Mouse (Mus musculus) C2C12 (cell line): ENCODE measurements around the gene Bpifa3. TPM values are rescaled to one million over a fixed set of nuclear protein-coding genes. Genes with fewer than 3 reads are reported as not detected.

Source experiments
- H3K27me3 ChIP-seq: one replicate; pipeline ENCODE4 v1.6.1; 2011; ENCODE audit not compliant: control insufficient read depth, insufficient read depth, insufficient read length
- H3K36me3 ChIP-seq: one replicate; pipeline ENCODE4 v1.6.1; 2011; ENCODE audit not compliant: control insufficient read depth, insufficient read depth
- H3K4me3 ChIP-seq: one replicate; pipeline ENCODE4 v1.5.1; 2011; ENCODE audit warnings: mild to moderate bottlenecking, control low read depth; ENCODE audit not compliant: poor library complexity, insufficient read depth, severe bottlenecking
- H3K79me2 ChIP-seq: one replicate; pipeline ENCODE4 v1.6.1; 2011; ENCODE audit not compliant: control insufficient read depth, insufficient read depth
- H3K79me3 ChIP-seq: one replicate; pipeline ENCODE4 v1.6.1; 2011; ENCODE audit warnings: low read depth, control low read depth
- H3ac ChIP-seq: one replicate; pipeline ENCODE3; 2011; ENCODE audit warnings: low read depth; ENCODE audit not compliant: control insufficient read depth, insufficient read length
- CEBPB ChIP-seq: IDR thresholded peaks from one replicate; pipeline ENCODE4 v1.6.1; 2011; ENCODE audit warnings: low read depth, mild to moderate bottlenecking, control low read depth, moderate library complexity
- CTCF ChIP-seq: IDR thresholded peaks from one replicate; pipeline ENCODE4 v1.5.1; 2011; ENCODE audit not compliant: control insufficient read depth, insufficient read depth, insufficient read length
- FOSL1 ChIP-seq: IDR thresholded peaks from one replicate; pipeline ENCODE4 v1.8.0; 2011; ENCODE audit warnings: mild to moderate bottlenecking, low read length; ENCODE audit not compliant: poor library complexity, insufficient read depth, severe bottlenecking
- MAX ChIP-seq: IDR thresholded peaks from one replicate; pipeline ENCODE4 v1.6.1; 2011; ENCODE audit warnings: mild to moderate bottlenecking, control low read depth
- MYOD1 ChIP-seq: IDR thresholded peaks from one replicate; pipeline ENCODE4 v1.6.1; 2011; ENCODE audit warnings: low read depth; ENCODE audit not compliant: control insufficient read depth, insufficient read length
- MYOG ChIP-seq: IDR thresholded peaks from one replicate; pipeline ENCODE4 v1.6.1; 2011; ENCODE audit not compliant: control insufficient read depth, insufficient read length; ENCODE audit errors: extremely low read depth
- USF1 ChIP-seq: IDR thresholded peaks from one replicate; pipeline ENCODE4 v1.6.1; 2011; ENCODE audit warnings: low read depth, mild to moderate bottlenecking, control low read depth, moderate library complexity
- long read RNA-seq, 2 experiments: library from polyadenylated mRNA; unstranded; transcript quantifications; one replicate each; pipeline ENCODE4 v2.0.0; 2019 to 2020
- polyA plus RNA-seq: library from polyadenylated mRNA; unstranded; fragments of >200 nt; fragmentation: generic; extraction: Trizol; gene quantifications from one replicate; pipeline ENCODE4 v1.2.1, GENCODE M21; 2012; ENCODE audit warnings: missing spikeins

The Bpifa3 gene
- polyA plus RNA-seq: not detected
- long read RNA-seq, experiment 1: 0 reads
- long read RNA-seq, experiment 2: 0 reads

GRCm38 (mm10) chr2:154130120-154130519 is at the start of gene Bpifa3:
Gene Bpifa3, plus strand, starts transcription at chr2:154130336.
- Histone ChIP-seq H3K79me2 (no peaks in the 10 kb centered on the region), H3K79me3 (no peaks in the 10 kb centered on the region), H3K4me3 (no peak within 1 kb of the TSS), H3K36me3 (no peaks in the 10 kb centered on the region), H3ac (no peak within 1 kb of the TSS), H3K27me3 (no peaks in the 10 kb centered on the region)
- TF ChIP-seq MYOG (no peak), CTCF (no peak), FOSL1 (no peak), MYOD1 (no peak), USF1 (no peak), MAX (no peak)

DNA sequence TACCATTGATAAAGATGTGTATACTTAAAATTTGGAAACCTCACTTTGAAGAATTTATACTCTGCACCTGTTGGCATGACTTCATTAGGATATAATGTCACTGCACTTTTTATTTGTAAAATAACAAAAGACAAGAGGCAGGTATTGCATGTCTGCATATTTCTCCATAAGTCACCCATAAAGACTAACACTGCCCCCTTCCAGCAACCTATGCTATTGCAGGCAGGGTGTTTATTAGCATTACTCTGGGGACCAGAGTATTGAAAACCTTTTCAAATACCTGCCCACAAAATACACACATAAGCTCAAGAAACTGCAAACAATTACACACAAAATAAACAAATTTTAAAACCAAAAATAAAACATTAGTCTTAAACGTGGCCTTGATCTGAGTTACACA is 32.4 kb upstream of the Bpifa3 start:
- H3K27me3 ChIP-seq: no peaks in the 10 kb centered on the region
- H3K79me2 ChIP-seq: no peaks in the 10 kb centered on the region
- no peaks in the 10 kb centered on the region for H3K36me3 ChIP-seq
- no peaks in the 10 kb centered on the region for H3K79me3 ChIP-seq
- TF ChIP-seq MAX (no peak), USF1 (no peak), MYOD1 (no peak), MYOG (no peak), CTCF (no peak), FOSL1 (no peak), CEBPB (no peak)
- H3ac ChIP-seq: no peak overlapping the region
- H3K4me3 ChIP-seq: no peak overlapping the region

DNA sequence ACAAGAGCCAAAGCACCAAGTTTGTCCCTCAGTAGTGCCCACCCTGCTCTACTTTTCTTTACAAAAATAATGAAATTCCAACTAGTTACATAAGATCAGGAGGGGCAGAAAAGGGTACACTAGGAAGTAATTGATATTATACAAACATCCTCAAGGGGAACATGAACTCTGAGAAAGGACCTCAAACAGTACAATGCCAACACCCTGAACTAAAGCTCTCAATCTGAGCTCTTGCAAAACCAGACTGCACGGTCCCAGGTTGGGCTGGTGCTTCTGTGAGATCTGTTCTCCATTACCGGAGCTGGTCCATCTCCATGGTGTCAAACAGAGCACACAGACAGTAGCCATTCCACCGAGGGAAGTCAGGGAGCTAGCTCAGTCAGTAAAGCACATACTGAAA is 12.8 kb upstream of the Bpifa3 start:
- Histone ChIP-seq H3K79me2 (no peaks in the 10 kb centered on the region), H3ac (no peak overlapping the region), H3K27me3 (no peaks in the 10 kb centered on the region), H3K4me3 (no peak overlapping the region), H3K36me3 (no peaks in the 10 kb centered on the region), H3K79me3 (no peaks in the 10 kb centered on the region)
- TF ChIP-seq MYOD1 (no peak), CEBPB (no peak), FOSL1 (no peak), MAX (no peak), CTCF (no peak), USF1 (no peak), MYOG (no peak)

GRCm38 (mm10) chr2:154142580-154142979 is 12.4 kb downstream of the Bpifa3 start, which contains the start of gene Bpifa1:
Gene Bpifa1, plus strand, starts transcription at chr2:154142880.
- no peak within 1 kb of the TSS for H3K4me3 ChIP-seq
- no peak within 1 kb of the TSS for H3ac ChIP-seq
- H3K27me3 ChIP-seq: no peaks in the 10 kb centered on the region
- no peaks in the 10 kb centered on the region for H3K79me2 ChIP-seq
- TF ChIP-seq MYOD1: no peak
- no peaks in the 10 kb centered on the region for H3K36me3 ChIP-seq
- no peaks in the 10 kb centered on the region for H3K79me3 ChIP-seq

DNA sequence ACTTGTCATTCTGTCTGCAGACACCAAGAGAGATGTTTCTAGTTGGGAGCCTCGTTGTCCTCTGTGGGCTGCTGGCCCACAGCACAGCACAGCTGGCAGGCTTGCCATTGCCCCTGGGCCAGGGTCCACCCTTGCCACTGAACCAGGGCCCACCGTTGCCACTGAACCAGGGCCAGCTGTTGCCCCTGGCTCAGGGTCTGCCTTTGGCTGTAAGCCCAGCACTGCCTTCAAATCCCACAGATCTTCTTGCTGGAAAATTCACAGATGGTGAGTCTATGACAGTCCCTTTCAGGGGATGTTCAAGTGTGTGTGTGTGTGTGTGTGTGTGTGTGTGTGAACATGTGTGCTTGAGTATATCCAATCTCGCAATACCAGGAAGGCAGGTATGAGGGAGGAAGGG is 13.6 kb downstream of the Bpifa3 start:
- no peak for TF ChIP-seq CEBPB
- TF ChIP-seq USF1: no peak
- TF ChIP-seq MYOD1: no peak
- TF ChIP-seq CTCF: no peak
- TF ChIP-seq FOSL1: no peak
- TF ChIP-seq MAX: no peak
- TF ChIP-seq MYOG: no peak
- no peaks in the 10 kb centered on the region for H3K79me2 ChIP-seq

GRCm38 (mm10) chr2:154147496-154147895 is 17.4 kb downstream of the Bpifa3 start:
- Histone ChIP-seq H3K4me3 (no peak overlapping the region), H3K79me3 (no peaks in the 10 kb centered on the region), H3K79me2 (no peaks in the 10 kb centered on the region), H3ac (no peak overlapping the region), H3K36me3 (no peaks in the 10 kb centered on the region), H3K27me3 (no peaks in the 10 kb centered on the region)
- no peak for TF ChIP-seq FOSL1
- TF ChIP-seq CEBPB: no peak
- TF ChIP-seq USF1: no peak
- TF ChIP-seq MAX: no peak
- no peak for TF ChIP-seq CTCF
- TF ChIP-seq MYOG: no peak

More for the DNA sequence above, 13.6 kb downstream of the Bpifa3 start:
- Histone ChIP-seq H3K36me3 (no peaks in the 10 kb centered on the region), H3ac (no peak overlapping the region), H3K79me3 (no peaks in the 10 kb centered on the region), H3K27me3 (no peaks in the 10 kb centered on the region), H3K4me3 (no peak overlapping the region)
